Mouse (Mus musculus): ENCODE measurements at regions not wholly inside any gene's neighbourhood (a gene's known extent, or its start where the extent isn't known, plus 50 kb on each side); places are given as distances from the start of the nearest gene placed in this dataset.

DNA sequence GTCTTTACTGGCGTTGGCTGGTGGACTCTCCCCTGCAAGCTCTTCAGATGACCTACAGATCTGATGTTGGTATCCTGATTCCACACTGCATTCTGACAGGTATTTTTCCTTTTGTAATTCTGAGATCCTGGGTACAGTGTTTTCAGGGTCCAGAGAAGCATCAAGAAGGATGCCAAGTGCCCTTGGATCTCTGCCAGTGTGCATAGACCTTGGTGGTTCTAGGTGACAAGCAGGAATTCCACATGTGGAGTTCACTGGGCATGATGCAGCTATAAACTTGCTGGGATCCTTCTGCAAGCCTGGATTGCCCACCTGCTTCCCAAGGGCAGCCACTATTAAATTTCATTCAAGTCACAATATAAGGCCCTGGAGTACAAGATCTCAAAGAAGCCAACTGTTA, 100.0 kb upstream of the Frmd6 start:
- no peaks in the 10 kb centered on the region for H3K9me3 ChIP-seq
- H3K4me2 ChIP-seq: no peak overlapping the region
- 83% methylated on average over 1 of the region's 1 CpGs for WGBS
- no peak overlapping the region for H3K27ac ChIP-seq
- H3K9ac ChIP-seq: no peak overlapping the region
- H3K4me1 ChIP-seq: 0 out of 2 replicates have a peak, but pooled peaks cover 4% of the 10 kb centered on the region
- H3K36me3 ChIP-seq: no peaks in the 10 kb centered on the region
- H3K4me3 ChIP-seq (replicated peaks): no peak overlapping the region
- H3K27me3 ChIP-seq (replicated peaks): no peaks in the 10 kb centered on the region
- ATAC-seq (ENCODE audit: insufficient read depth, low FRiP score, low read depth): no peak

DNA sequence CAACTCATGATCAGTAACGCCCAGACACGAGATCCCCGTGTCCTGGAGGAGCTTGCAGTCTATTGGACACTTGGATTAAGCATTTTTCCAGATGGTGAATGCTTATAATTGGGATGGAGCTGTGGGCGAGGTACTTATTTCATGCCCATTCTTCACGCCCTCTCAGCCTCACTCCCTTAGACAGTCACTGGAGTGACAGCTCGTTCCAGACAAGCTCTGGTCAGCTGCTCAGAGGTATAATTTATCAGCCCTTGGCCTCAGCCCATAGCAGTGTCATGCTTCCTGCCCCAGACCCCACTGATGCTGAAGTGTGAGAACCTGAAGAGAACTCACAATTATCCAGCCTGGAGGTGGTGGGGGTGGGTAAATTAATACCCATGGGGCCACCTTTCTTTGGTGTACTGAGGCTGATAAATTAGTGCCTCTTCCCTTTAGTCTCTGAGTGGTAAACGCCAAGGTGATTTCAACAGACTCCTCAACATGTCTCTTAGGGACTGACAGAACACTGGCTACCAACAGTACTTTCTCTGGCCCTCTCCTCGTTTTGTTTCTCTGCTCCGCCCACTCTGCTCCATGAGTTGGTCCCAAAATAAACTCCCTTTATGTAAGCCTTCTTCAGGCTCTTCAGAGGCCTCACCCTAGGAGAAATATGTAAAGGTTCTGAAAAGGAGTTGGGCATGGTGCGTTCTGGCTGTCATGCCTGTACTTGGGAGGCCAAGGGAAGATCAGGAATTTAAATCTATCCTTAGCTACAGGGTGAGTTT, 97.6 kb upstream of the Frmd6 start:
- ATAC-seq (ENCODE audit: insufficient read depth, low FRiP score, low read depth): no peak
- Histone ChIP-seq H3K4me2 (no peak overlapping the region), H3K9me3 (no peaks in the 10 kb centered on the region), H3K4me1 (0 out of 2 replicates have a peak, but pooled peaks cover 4% of the 10 kb centered on the region), H3K4me3 (replicated peaks) (no peak overlapping the region), H3K27ac (no peak overlapping the region), H3K36me3 (no peaks in the 10 kb centered on the region), H3K9ac (no peak overlapping the region), H3K27me3 (replicated peaks) (no peaks in the 10 kb centered on the region)
- 75% methylated on average over 10 of the region's 10 CpGs for WGBS

- Histone ChIP-seq H3K4me1 (0 out of 2 replicates have a peak, but pooled peaks cover 4% of the 10 kb centered on the region), H3K9ac (no peak overlapping the region)
- WGBS: 92% methylated on average over 1 of the region's 1 CpGs
These were observed 96.9 kb upstream of the Frmd6 start for GRCm38 (mm10) chr12:70728407-70728806.

GRCm38 (mm10) chr12:70729961-70730360, 95.4 kb upstream of the Frmd6 start:
- H3K4me1 ChIP-seq: 0 out of 2 replicates have a peak, but pooled peaks cover 4% of the 10 kb centered on the region
- 36% methylated on average over 6 of the region's 6 CpGs for WGBS
- no peak overlapping the region for H3K9ac ChIP-seq
- no peak overlapping the region for H3K4me2 ChIP-seq
- H3K36me3 ChIP-seq: no peaks in the 10 kb centered on the region
- H3K27me3 ChIP-seq (replicated peaks): no peaks in the 10 kb centered on the region
- H3K4me3 ChIP-seq (replicated peaks): no peak overlapping the region
- no peak for ATAC-seq (ENCODE audit: insufficient read depth, low FRiP score, low read depth)
- H3K27ac ChIP-seq: no peak overlapping the region
- H3K9me3 ChIP-seq: no peaks in the 10 kb centered on the region

More at GRCm38 (mm10) chr12:70728407-70728806, 96.9 kb upstream of the Frmd6 start:
- Histone ChIP-seq H3K27ac (no peak overlapping the region), H3K9me3 (no peaks in the 10 kb centered on the region), H3K27me3 (replicated peaks) (no peaks in the 10 kb centered on the region), H3K36me3 (no peaks in the 10 kb centered on the region), H3K4me3 (replicated peaks) (no peak overlapping the region), H3K4me2 (no peak overlapping the region)
- no peak for ATAC-seq (ENCODE audit: insufficient read depth, low FRiP score, low read depth)

- Histone ChIP-seq H3K27ac (no peak overlapping the region), H3K4me3 (replicated peaks) (no peak overlapping the region), H3K9ac (no peak overlapping the region), H3K9me3 (no peaks in the 10 kb centered on the region), H3K27me3 (replicated peaks) (no peaks in the 10 kb centered on the region), H3K36me3 (no peaks in the 10 kb centered on the region), H3K4me1 (0 out of 2 replicates have a peak, but pooled peaks cover 4% of the 10 kb centered on the region), H3K4me2 (no peak overlapping the region)
- ATAC-seq (ENCODE audit: insufficient read depth, low FRiP score, low read depth): peak; percentile 82
- WGBS: 59% methylated on average over 6 of the region's 6 CpGs
These were observed 93.8 kb upstream of the Frmd6 start for GRCm38 (mm10) chr12:70731498-70731897.

DNA sequence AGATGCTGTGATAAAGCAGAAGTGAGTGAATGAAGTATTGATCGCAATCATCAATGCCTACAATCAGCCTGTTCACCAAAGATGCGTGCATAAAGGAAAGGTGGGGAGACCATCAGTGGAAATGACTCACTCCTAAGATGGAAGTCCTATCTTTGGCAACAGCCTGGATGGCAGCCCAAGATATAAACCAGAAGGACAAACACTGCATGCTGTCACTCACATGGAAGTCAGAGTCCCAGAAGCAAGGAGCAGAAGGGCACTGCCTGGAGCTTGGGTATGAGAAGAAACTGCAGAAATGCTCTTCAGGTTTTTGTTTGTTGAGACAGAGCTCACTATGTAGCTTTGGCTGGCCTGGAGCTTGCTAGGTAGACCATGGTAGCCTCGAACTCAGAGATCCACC, 92.7 kb upstream of the Frmd6 start:
- no peak for ATAC-seq (ENCODE audit: insufficient read depth, low FRiP score, low read depth)
- H3K4me3 ChIP-seq (replicated peaks): no peak overlapping the region
- 91% methylated on average over 3 of the region's 3 CpGs for WGBS

GRCm38 (mm10) chr12:70738554-70738953, 86.8 kb upstream of the Frmd6 start:
- H3K27ac ChIP-seq: no peak overlapping the region
- WGBS: 85% methylated on average over 3 of the region's 3 CpGs
- ATAC-seq (ENCODE audit: insufficient read depth, low FRiP score, low read depth): no peak
- no peak overlapping the region for H3K4me3 ChIP-seq (replicated peaks)
- no peaks in the 10 kb centered on the region for H3K27me3 ChIP-seq (replicated peaks)
- no peaks in the 10 kb centered on the region for H3K9me3 ChIP-seq
- no peaks in the 10 kb centered on the region for H3K36me3 ChIP-seq
- H3K4me1 ChIP-seq: no peaks in the 10 kb centered on the region
- no peak overlapping the region for H3K4me2 ChIP-seq
- no peak overlapping the region for H3K9ac ChIP-seq

More for the DNA sequence above, 92.7 kb upstream of the Frmd6 start:
- Histone ChIP-seq H3K4me1 (0 out of 2 replicates have a peak, but pooled peaks cover 4% of the 10 kb centered on the region), H3K36me3 (no peaks in the 10 kb centered on the region), H3K27ac (no peak overlapping the region), H3K4me2 (no peak overlapping the region), H3K9ac (no peak overlapping the region), H3K9me3 (no peaks in the 10 kb centered on the region), H3K27me3 (replicated peaks) (no peaks in the 10 kb centered on the region)

DNA sequence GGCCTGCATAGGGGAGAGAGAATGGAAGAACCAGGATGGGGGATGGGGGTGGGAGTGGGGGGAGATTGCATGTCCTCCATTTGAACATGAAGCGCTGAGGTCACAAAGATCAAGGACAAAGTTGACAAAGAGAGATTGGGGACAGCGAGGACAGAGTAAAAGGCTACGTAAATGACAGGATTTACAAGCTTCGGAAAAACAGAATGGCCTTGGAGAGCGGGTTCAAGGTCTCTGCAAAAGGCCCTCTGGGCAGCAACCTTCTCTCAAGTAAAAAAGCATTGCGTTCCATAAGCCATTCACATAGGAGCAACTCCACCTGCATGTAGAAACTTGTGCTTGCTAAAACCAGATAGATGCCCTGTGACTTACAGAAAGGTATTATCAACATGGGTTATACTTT, 86.0 kb upstream of the Frmd6 start:
- H3K9me3 ChIP-seq: no peaks in the 10 kb centered on the region
- no peaks in the 10 kb centered on the region for H3K4me1 ChIP-seq
- H3K27ac ChIP-seq: no peak overlapping the region
- H3K9ac ChIP-seq: no peak overlapping the region
- H3K36me3 ChIP-seq: no peaks in the 10 kb centered on the region
- H3K4me2 ChIP-seq: no peak overlapping the region
- H3K27me3 ChIP-seq (replicated peaks): no peaks in the 10 kb centered on the region
- no peak overlapping the region for H3K4me3 ChIP-seq (replicated peaks)
- 85% methylated on average over 6 of the region's 6 CpGs for WGBS
- ATAC-seq (ENCODE audit: insufficient read depth, low FRiP score, low read depth): no peak

GRCm38 (mm10) chr12:70739766-70740165, 85.5 kb upstream of the Frmd6 start:
- H3K4me1 ChIP-seq: no peaks in the 10 kb centered on the region
- H3K4me3 ChIP-seq (replicated peaks): no peak overlapping the region
- ATAC-seq (ENCODE audit: insufficient read depth, low FRiP score, low read depth): no peak
- no peak overlapping the region for H3K4me2 ChIP-seq
- H3K9me3 ChIP-seq: no peaks in the 10 kb centered on the region
- H3K27me3 ChIP-seq (replicated peaks): no peaks in the 10 kb centered on the region
- no peak overlapping the region for H3K27ac ChIP-seq
- no peak overlapping the region for H3K9ac ChIP-seq
- 64% methylated on average over 7 of the region's 7 CpGs for WGBS
- no peaks in the 10 kb centered on the region for H3K36me3 ChIP-seq

DNA sequence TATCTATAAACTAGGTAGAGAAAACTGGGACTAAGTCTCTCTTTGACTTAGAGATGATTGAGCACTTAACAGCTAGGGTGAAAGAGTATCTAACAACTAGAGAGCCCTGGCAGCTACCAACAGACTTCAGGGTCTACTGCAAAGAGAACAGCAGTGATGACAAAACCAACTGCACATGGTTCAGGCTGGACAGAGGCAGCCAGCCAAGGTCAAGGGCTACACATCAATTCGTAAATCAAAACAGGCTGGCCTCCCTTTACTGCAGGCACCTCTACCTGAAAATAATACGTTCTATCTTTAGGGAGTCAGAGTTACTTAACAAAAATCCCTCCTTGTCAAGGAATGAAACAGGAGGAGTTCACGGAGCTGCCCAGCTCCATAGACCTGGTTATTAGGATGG, 82.5 kb upstream of the Frmd6 start:
- H3K27me3 ChIP-seq (replicated peaks): no peaks in the 10 kb centered on the region
- H3K36me3 ChIP-seq: no peaks in the 10 kb centered on the region
- H3K27ac ChIP-seq: no peak overlapping the region
- ATAC-seq (ENCODE audit: insufficient read depth, low FRiP score, low read depth): no peak
- WGBS: 56% methylated on average over 3 of the region's 3 CpGs
- H3K9me3 ChIP-seq: no peaks in the 10 kb centered on the region
- H3K4me2 ChIP-seq: no peak overlapping the region
- no peak overlapping the region for H3K9ac ChIP-seq
- H3K4me1 ChIP-seq: no peaks in the 10 kb centered on the region
- H3K4me3 ChIP-seq (replicated peaks): no peak overlapping the region

GRCm38 (mm10) chr12:70745681-70746080, 79.6 kb upstream of the Frmd6 start:
- Histone ChIP-seq H3K9me3 (no peaks in the 10 kb centered on the region), H3K9ac (no peak overlapping the region), H3K4me3 (replicated peaks) (no peak overlapping the region), H3K27ac (no peak overlapping the region), H3K27me3 (replicated peaks) (no peaks in the 10 kb centered on the region), H3K4me2 (no peak overlapping the region), H3K36me3 (no peaks in the 10 kb centered on the region), H3K4me1 (no peaks in the 10 kb centered on the region)
- 65% methylated on average over 2 of the region's 2 CpGs for WGBS
- no peak for ATAC-seq (ENCODE audit: insufficient read depth, low FRiP score, low read depth)

GRCm38 (mm10) chr12:70749651-70750050, 75.7 kb upstream of the Frmd6 start:
- Histone ChIP-seq H3K9ac (no peak overlapping the region), H3K4me2 (no peak overlapping the region), H3K36me3 (no peaks in the 10 kb centered on the region), H3K9me3 (no peaks in the 10 kb centered on the region), H3K4me1 (peaks cover 10% of the 10 kb centered on the region), H3K27me3 (replicated peaks) (no peaks in the 10 kb centered on the region), H3K27ac (no peak overlapping the region), H3K4me3 (replicated peaks) (no peak overlapping the region)
- no peak for ATAC-seq (ENCODE audit: insufficient read depth, low FRiP score, low read depth)
- 76% methylated on average over 2 of the region's 2 CpGs for WGBS
